Mouse (Mus musculus) heart, embryonic 11.5 days (tissue): ENCODE measurements around the gene Cd9. TPM values are rescaled to one million over a fixed set of nuclear protein-coding genes. Genes with fewer than 3 reads are reported as not detected.

Source experiments
- ATAC-seq: fragments of 200-750 bp; cut with Nextera tagmentation; replicated peaks from 2 replicates; pipeline ENCODE4 v1.8.0; 2017; ENCODE audit warnings: moderate library complexity; ENCODE audit not compliant: insufficient number of reproducible peaks, low FRiP score, low TSS enrichment
- H3K27ac ChIP-seq: fragments of 300-500 bp; sonication (generic); 2 replicates; pipeline ENCODE4 v1.5.1; 2014; ENCODE audit warnings: mild to moderate bottlenecking, low read depth, low read length
- H3K27me3 ChIP-seq: fragments of 300-500 bp; sonication (generic); 2 replicates; pipeline ENCODE4 v1.6.1; 2014; ENCODE audit warnings: mild to moderate bottlenecking, low read length, mixed read lengths; ENCODE audit not compliant: control insufficient read depth, insufficient read depth
- H3K36me3 ChIP-seq: fragments of 300-500 bp; sonication (generic); 2 replicates; pipeline ENCODE4 v1.6.1; 2014; ENCODE audit warnings: mild to moderate bottlenecking, low read length, moderate library complexity, mixed read lengths; ENCODE audit not compliant: control insufficient read depth, insufficient read depth
- H3K4me1 ChIP-seq: fragments of 300-500 bp; sonication (generic); 2 replicates; pipeline ENCODE4 v1.6.1; 2014; ENCODE audit warnings: low read length; ENCODE audit not compliant: control insufficient read depth, insufficient read depth
- H3K4me2 ChIP-seq: fragments of 300-500 bp; sonication (generic); 2 replicates; pipeline ENCODE4 v1.6.1; 2014; ENCODE audit warnings: mild to moderate bottlenecking, moderate library complexity
- H3K4me3 ChIP-seq: fragments of 300-500 bp; sonication (generic); 2 replicates; pipeline ENCODE4 v1.5.1; 2014; ENCODE audit warnings: low read depth, low read length
- H3K9ac ChIP-seq: fragments of 300-500 bp; sonication (generic); 2 replicates; pipeline ENCODE4 v1.6.1; 2014; ENCODE audit warnings: mild to moderate bottlenecking, low read depth, low read length, moderate library complexity
- H3K9me3 ChIP-seq: fragments of 300-500 bp; sonication (generic); replicated peaks from 2 replicates; pipeline ENCODE4 v1.6.1; 2016; ENCODE audit warnings: low read length; ENCODE audit not compliant: control insufficient read depth
- WGBS: fragments of 180-500 bp; shearing (Covaris S2); extraction: QIAGEN DNeasy Blood & Tissue Kit; methylation state at CpG from one replicate; pipeline ENCODE4 v1.1.7; 2014; ENCODE audit not compliant: insufficient replicate concordance; 5-methylcytosine and 5-hydroxymethylcytosine counted together
- polyA plus RNA-seq: library from polyadenylated mRNA; unstranded; fragments of >200 nt; fragmentation: Nextera tagmentation; extraction: Ambion mirVana; gene quantifications from 2 replicates; pipeline ENCODE4 v1.2.1, GENCODE M21; 2014

Gene Cd9
- polyA plus RNA-seq, 1 experiment from 2014 or later = 70.9 TPM

- no peak overlapping the region for H3K4me2 ChIP-seq
- whole genome bisulfite sequencing = 21% methylated on average over 1 of the region's 1 CpGs
- H3K9me3 ChIP-seq = no peaks in the 10 kb centered on the region
- peaks cover 42% of the 10 kb centered on the region for H3K4me1 ChIP-seq
- no peak for ATAC-seq
- H3K27ac ChIP-seq = 0 out of 2 replicates have a peak overlapping the region, but pooled peaks have one; percentile 6
- H3K9ac ChIP-seq = peak overlapping the region; percentile 22; the same call in 1 of the 2 replicates
- H3K4me3 ChIP-seq = no peak overlapping the region
- peaks cover 7% of the 10 kb centered on the region for H3K27me3 ChIP-seq
- H3K36me3 ChIP-seq = no peaks in the 10 kb centered on the region
Measured at GRCm38 (mm10) chr6:125475184-125475583, 19.4 kb downstream of the Cd9 start.

DNA sequence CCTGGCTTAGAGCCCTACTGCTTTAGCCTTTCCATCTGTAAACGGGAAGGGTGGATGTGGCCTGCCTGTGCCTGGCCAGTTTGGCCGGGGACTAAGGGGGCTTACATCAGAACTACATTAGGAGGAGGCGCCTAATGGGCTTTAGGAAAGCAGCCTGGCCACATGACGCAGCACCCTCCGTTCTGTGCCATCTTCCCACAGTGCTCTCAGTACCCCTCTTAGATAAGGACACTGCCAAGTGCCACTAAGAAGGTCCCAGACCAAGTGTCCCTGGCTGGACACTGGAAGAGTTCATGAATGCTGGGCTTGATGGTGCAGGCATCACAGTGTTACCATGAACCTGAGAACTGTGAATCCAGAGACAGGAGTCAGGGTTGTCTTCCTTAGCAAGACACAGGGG, 20.7 kb downstream of the Cd9 start:
- Histone ChIP-seq H3K36me3 (no peaks in the 10 kb centered on the region), H3K9me3 (no peaks in the 10 kb centered on the region), H3K4me1 (peaks cover 44% of the 10 kb centered on the region), H3K4me3 (no peak overlapping the region), H3K27ac (no peak overlapping the region), H3K9ac (0 out of 2 replicates have a peak overlapping the region, but pooled peaks have one; percentile 16), H3K27me3 (peaks cover 5% of the 10 kb centered on the region), H3K4me2 (no peak overlapping the region)
- 68% methylated on average over 5 of the region's 5 CpGs for WGBS
- no peak for ATAC-seq

- Histone ChIP-seq H3K4me1 (peaks cover 50% of the 10 kb centered on the region), H3K4me3 (no peak overlapping the region), H3K9ac (0 out of 2 replicates have a peak overlapping the region, but pooled peaks have one; percentile 16), H3K36me3 (no peaks in the 10 kb centered on the region), H3K27ac (no peak overlapping the region), H3K27me3 (peaks cover 5% of the 10 kb centered on the region), H3K4me2 (no peak overlapping the region), H3K9me3 (no peaks in the 10 kb centered on the region)
- 52% methylated on average over 9 of the region's 9 CpGs for WGBS
- ATAC-seq = no peak; the same call in 1 of the 2 replicates
Measured at GRCm38 (mm10) chr6:125473321-125473721, 21.3 kb downstream of the Cd9 start.

GRCm38 (mm10) chr6:125471921-125472320, 22.7 kb downstream of the Cd9 start:
- no peak overlapping the region for H3K9ac ChIP-seq
- no peaks in the 10 kb centered on the region for H3K9me3 ChIP-seq
- peaks cover 2% of the 10 kb centered on the region for H3K27me3 ChIP-seq
- 61% methylated on average over 4 of the region's 4 CpGs for WGBS
- peak overlapping the region; percentile 54 for H3K27ac ChIP-seq
- no peak overlapping the region for H3K4me3 ChIP-seq
- ATAC-seq = no peak
- H3K4me1 ChIP-seq = peaks cover 59% of the 10 kb centered on the region
- no peaks in the 10 kb centered on the region for H3K36me3 ChIP-seq
- H3K4me2 ChIP-seq = no peak overlapping the region

DNA sequence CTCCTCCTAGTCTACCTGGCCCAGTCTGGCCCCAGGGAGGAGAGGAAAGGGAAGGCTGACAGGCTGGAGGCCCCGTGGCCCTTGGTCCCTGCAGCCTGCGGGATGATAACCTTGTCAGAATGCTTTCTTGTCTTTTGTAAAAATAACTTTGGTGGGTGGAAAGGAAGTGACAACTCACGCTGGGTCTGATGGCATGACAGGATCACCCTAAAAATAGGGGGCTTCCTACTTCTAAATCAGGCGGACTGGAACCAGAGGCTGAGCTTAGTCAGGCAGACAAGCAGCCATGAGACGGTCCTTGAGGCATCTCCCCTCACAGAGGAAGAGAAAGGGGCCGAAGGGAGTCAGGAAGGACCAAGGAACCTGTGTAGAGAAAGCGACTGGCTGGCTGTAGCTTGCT, 23.3 kb downstream of the Cd9 start:
- Histone ChIP-seq H3K4me2 (no peak overlapping the region), H3K4me1 (peaks cover 57% of the 10 kb centered on the region), H3K9ac (no peak overlapping the region), H3K9me3 (no peaks in the 10 kb centered on the region), H3K4me3 (no peak overlapping the region), H3K27ac (peak overlapping the region; percentile 22; the same call in 1 of the 2 replicates), H3K36me3 (no peaks in the 10 kb centered on the region), H3K27me3 (no peaks in the 10 kb centered on the region; the same call in none of the 2 replicates)
- no peak for ATAC-seq
- WGBS = 41% methylated on average over 7 of the region's 7 CpGs

GRCm38 (mm10) chr6:125470616-125471015, 24.0 kb downstream of the Cd9 start:
- Histone ChIP-seq H3K9ac (no peak overlapping the region), H3K36me3 (no peaks in the 10 kb centered on the region), H3K27me3 (no peaks in the 10 kb centered on the region; the same call in none of the 2 replicates), H3K4me3 (no peak overlapping the region), H3K9me3 (no peaks in the 10 kb centered on the region), H3K4me2 (no peak overlapping the region), H3K27ac (no peak overlapping the region), H3K4me1 (peaks cover 52% of the 10 kb centered on the region)
- no peak for ATAC-seq
- 80% methylated on average over 5 of the region's 5 CpGs for WGBS

DNA sequence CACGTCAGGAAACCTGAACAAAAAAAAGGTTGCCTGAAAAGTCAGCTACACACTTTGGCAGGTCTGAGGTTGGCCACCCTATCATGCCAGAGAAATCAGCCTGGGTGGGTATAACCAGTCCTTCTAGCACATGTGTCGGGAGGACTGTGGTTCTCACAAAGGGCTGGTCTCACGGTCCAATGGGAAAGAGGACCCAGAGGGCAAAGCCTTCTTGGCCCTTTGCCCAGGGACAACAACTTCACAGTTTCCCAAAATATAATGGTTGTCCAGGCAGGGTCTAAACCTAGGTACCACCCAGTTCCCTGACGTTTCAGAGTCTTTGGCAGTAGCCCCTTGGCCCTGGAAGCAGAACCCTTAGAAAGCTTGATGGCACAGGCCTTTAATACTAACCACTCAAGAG, 25.4 kb downstream of the Cd9 start:
- peaks cover 45% of the 10 kb centered on the region for H3K4me1 ChIP-seq
- H3K4me2 ChIP-seq = no peak overlapping the region
- no peak overlapping the region for H3K4me3 ChIP-seq
- no peaks in the 10 kb centered on the region for H3K9me3 ChIP-seq
- ATAC-seq = no peak
- no peak overlapping the region for H3K27ac ChIP-seq
- no peaks in the 10 kb centered on the region; the same call in none of the 2 replicates for H3K27me3 ChIP-seq
- 65% methylated on average over 4 of the region's 4 CpGs for WGBS
- no peaks in the 10 kb centered on the region for H3K36me3 ChIP-seq
- no peak overlapping the region for H3K9ac ChIP-seq

- Histone ChIP-seq H3K27me3 (no peaks in the 10 kb centered on the region; the same call in none of the 2 replicates), H3K27ac (0 out of 2 replicates have a peak overlapping the region, but pooled peaks have one; percentile 54), H3K36me3 (no peaks in the 10 kb centered on the region), H3K4me2 (no peak overlapping the region), H3K4me3 (no peak overlapping the region), H3K9me3 (no peaks in the 10 kb centered on the region), H3K9ac (no peak overlapping the region), H3K4me1 (peaks cover 37% of the 10 kb centered on the region)
- ATAC-seq = no peak
- 54% methylated on average over 21 of the region's 21 CpGs for WGBS
Measured at GRCm38 (mm10) chr6:125468179-125468960, 26.2 kb downstream of the Cd9 start.
